Mouse (Mus musculus) erythroblast, embryonic 14.5 days (primary cell): ENCODE data around the gene Cep68. TPM values are rescaled to one million over a fixed set of nuclear protein-coding genes. Genes with fewer than 3 reads are reported as not detected.
"Not testable (repeated sequence)": the region's sequence is repeated elsewhere in the genome, so short reads cannot be mapped to it uniquely, and the experiment has no call there.

ENCODE experiments used
- H3K27me3 ChIP-seq: 2 replicates; pipeline ENCODE4 v1.6.1; 2012; ENCODE audit warnings: inconsistent platforms; ENCODE audit not compliant: control insufficient read depth
- H3K36me3 ChIP-seq: 2 replicates; pipeline ENCODE4 v1.6.1; 2012; ENCODE audit warnings: mild to moderate bottlenecking, inconsistent platforms; ENCODE audit not compliant: control insufficient read depth
- H3K4me1 ChIP-seq: 2 replicates; pipeline ENCODE4 v1.6.1; 2012; ENCODE audit warnings: inconsistent platforms; ENCODE audit not compliant: control insufficient read depth
- H3K4me3 ChIP-seq: replicated peaks from 2 replicates; pipeline ENCODE3; 2012; ENCODE audit warnings: moderate library complexity, mild to moderate bottlenecking, inconsistent platforms
- H3K9me3 ChIP-seq: 2 replicates; pipeline ENCODE4 v1.6.1; 2012; ENCODE audit warnings: low read length, inconsistent platforms, mixed read lengths; ENCODE audit not compliant: control insufficient read depth
- GATA1 ChIP-seq: IDR thresholded peaks from 2 replicates; pipeline ENCODE4 v1.6.1; 2012; ENCODE audit warnings: low read length, inconsistent platforms, mixed read lengths
- TAL1 ChIP-seq: IDR thresholded peaks from 3 replicates; pipeline ENCODE4 v1.6.1; 2012; ENCODE audit warnings: low read length, inconsistent platforms, mixed read lengths
- polyA plus RNA-seq: library from polyadenylated mRNA; stranded (reverse); fragments of >175 nt; gene quantifications from 2 replicates; pipeline ENCODE4 v1.2.3, GENCODE M21; 2012

Cep68 gene
- polyA plus RNA-seq, 1 experiment = 0.19 TPM

DNA sequence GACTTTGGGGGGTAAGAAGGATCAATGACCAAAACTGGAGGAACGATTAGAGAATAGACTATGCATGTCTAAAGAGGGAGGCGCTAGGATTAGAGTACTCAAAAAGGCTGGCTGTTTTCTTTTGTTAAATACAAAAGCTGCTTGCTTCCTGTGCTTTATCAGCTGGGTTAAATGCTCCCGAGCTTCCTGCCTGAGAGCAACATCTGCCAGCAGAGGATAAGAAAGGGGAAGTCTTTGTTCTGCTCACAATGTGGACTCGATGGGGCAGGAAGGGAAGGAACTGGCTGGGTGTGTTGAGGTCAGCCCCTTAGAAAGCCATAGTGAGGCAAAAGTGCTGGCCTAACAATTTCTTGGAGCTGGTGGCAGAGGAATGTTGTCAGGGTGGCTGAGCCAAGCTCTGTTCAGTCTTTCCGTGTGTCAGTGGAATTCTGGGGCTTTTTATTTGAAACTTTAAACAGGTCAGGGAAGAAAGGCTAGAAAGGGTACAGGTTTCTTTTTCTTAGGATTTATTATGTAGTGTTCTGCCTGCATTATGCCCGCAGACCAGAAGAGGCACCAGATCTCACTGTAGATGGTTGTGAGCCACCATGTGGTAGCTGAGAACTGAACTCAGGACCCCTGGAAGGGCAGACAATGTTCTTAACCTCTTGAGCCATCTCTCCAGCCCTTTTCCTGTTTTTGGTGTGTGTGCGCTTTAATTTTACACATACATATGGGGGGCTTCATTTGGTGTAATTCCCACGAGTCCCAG lies 17.9 kb downstream of the Cep68 start:
- Histone ChIP-seq H3K27me3 (no peaks in the 10 kb centered on the region), H3K36me3 (peaks cover 94% of the 10 kb centered on the region), H3K9me3 (no peaks in the 10 kb centered on the region), H3K4me3 (no peak overlapping the region), H3K4me1 (peaks cover 16% of the 10 kb centered on the region)
- TF ChIP-seq GATA1 = no peak
- TF ChIP-seq TAL1 = no peak

DNA sequence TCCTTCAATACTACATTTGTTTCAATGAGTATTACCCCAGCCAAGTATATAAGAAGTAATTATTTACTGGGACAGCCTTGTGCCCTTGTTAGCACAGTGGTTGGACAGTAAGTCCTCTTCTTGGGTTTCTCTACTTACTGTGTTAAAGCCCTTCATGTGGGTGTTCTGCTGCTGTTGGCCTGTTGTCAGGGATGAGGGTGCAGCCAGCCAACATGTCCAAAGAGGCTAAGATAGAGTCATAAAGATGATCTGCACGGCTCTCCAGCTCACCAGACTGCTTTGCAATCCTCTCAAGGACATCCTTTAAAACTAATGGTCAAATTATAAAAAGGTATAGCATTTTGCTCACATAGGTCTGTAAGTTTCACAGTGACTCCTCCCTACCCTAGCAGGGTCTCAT lies 18.9 kb downstream of the Cep68 start:
- TF ChIP-seq GATA1 (no peak), TAL1 (no peak)
- peaks cover 16% of the 10 kb centered on the region for H3K4me1 ChIP-seq
- no peaks in the 10 kb centered on the region for H3K27me3 ChIP-seq
- H3K4me3 ChIP-seq = no peak overlapping the region
- no peaks in the 10 kb centered on the region for H3K9me3 ChIP-seq
- peaks cover 94% of the 10 kb centered on the region for H3K36me3 ChIP-seq

DNA sequence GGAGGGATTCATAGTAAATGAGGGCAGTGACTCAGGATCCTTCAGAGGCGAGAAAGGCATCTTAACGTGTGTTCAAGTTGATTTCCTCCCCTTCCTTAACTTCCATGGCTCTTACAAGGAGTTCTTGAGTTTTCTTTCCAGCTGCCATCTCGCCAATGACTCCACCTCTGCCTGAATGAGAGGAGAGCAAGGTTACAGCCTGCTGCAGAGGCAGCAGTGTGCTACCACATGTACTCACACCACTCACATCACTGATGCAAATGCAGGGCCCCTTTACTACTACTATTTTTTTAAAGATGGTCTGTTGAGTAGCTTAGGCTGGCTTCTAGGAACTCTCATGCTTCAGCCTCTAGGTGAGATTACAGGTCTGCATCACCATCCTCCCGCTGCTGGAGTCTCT lies 19.9 kb downstream of the Cep68 start:
- Histone ChIP-seq H3K36me3 (peaks cover 94% of the 10 kb centered on the region), H3K9me3 (no peaks in the 10 kb centered on the region), H3K4me3 (no peak overlapping the region), H3K4me1 (peaks cover 16% of the 10 kb centered on the region), H3K27me3 (no peaks in the 10 kb centered on the region)
- no peak for TF ChIP-seq TAL1

DNA sequence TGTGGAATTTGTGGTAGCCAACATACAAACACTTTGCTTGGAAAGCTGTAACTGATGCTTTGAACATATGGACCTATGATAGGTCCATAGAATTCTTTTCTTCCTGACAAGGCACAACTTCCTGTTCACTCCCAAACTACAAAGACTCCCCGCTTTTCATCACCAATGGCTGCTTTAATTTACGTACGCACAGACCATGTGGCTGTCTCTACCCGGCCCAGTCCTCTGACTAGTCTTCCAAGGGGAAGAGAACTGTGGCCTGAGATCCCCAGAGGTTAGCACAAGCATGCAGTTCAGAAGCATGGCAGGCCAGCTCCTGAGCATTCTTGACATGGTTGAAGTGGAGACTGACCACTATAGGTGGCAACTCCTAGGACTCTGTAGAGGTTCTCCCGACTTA lies 20.6 kb downstream of the Cep68 start:
- Histone ChIP-seq H3K9me3 (no peaks in the 10 kb centered on the region), H3K4me3 (no peak overlapping the region), H3K4me1 (peaks cover 16% of the 10 kb centered on the region), H3K27me3 (no peaks in the 10 kb centered on the region), H3K36me3 (peaks cover 96% of the 10 kb centered on the region)
- no peak for TF ChIP-seq GATA1
- TF ChIP-seq TAL1 = no peak

DNA sequence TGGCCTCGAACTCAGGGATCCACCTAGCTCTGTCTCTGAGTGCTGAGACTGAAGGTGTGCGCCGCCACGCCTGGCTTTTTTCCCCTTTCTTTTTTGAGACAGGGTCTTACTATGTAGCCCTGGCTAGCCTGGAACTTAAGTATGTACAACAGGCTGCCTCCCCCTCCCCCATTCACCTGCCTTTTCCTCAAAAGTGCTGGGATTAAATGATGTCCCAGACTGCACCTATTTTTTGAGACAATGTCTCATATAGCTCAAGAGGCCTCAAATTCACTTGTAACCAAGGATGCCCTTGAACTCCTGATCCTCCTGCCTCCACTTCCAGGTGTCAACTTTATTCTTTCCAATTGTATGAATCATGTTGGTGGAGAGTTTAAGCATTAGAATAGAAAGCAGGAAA lies 23.3 kb downstream of the Cep68 start:
- H3K36me3 ChIP-seq = peaks cover 95% of the 10 kb centered on the region

DNA sequence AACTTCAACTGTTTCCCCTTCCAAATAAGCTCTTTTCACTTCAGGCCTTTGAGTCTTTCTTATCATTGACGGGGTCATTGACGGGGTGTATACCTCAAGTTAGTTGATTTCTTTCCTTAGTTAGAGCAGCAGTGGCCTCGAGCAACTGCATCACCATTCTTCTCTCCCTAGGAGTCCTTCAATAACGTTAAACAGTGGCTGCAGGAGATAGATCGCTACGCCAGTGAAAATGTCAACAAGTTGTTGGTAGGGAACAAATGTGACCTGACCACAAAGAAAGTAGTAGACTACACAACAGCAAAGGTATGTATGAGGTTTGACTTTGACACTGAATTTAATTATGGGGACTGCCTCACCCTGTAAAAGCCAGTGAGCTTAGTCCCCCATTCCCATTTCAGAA lies 25.0 kb downstream of the Cep68 start:
- Histone ChIP-seq H3K4me3 (no peak overlapping the region), H3K36me3 (peaks cover 94% of the 10 kb centered on the region), H3K4me1 (no peaks in the 10 kb centered on the region), H3K9me3 (no peaks in the 10 kb centered on the region), H3K27me3 (no peaks in the 10 kb centered on the region)
- TF ChIP-seq TAL1 = no peak
- no peak for TF ChIP-seq GATA1

More for the DNA sequence above, 23.3 kb downstream of the Cep68 start:
- H3K4me3 ChIP-seq = no peak overlapping the region
- TF ChIP-seq GATA1 = no peak
- TF ChIP-seq TAL1 = no peak
- peaks cover 11% of the 10 kb centered on the region for H3K4me1 ChIP-seq
- H3K27me3 ChIP-seq = no peaks in the 10 kb centered on the region
- no peaks in the 10 kb centered on the region for H3K9me3 ChIP-seq

DNA sequence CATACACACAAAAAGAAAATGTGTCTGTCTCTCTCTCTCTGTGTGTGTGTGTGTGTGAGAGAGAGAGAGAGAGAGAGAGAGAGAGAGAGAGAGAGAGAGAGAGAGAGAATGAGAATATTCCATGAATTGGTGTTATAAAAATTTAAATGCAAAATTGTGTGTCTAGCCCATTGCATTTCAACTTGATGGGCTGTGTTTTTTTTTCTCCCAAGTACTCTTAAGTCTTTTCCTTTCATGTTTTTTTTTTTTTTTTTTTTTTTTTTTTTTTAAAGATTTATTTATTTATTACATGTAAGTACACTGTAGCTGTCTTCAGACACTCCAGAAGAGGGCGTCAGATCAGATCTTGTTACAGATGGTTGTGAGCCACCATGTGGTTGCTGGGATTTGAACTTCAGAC lies 27.6 kb downstream of the Cep68 start:
- not testable (repeated sequence) for H3K9me3 ChIP-seq, H3K4me3 ChIP-seq, H3K27me3 ChIP-seq, H3K4me1 ChIP-seq
- peaks cover 94% of the 10 kb centered on the region for H3K36me3 ChIP-seq

DNA sequence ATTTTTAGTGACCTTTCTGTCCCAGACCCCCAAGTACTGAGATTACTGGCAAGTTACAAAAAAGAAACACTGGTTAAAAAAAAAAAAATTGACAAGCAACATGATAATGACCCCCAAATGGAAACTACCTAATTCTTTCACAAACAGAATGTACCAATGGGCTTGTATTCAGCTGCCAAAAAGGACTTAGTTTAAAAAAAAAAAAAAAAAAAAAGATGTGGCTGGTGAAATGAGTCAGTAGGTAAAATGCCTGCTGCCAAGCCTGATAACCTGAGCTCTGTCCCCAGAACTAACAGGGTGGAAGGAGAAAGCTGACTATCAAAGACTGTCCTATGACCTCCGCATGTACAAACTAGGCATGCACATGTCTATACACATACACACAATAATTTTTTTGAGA lies 32.0 kb downstream of the Cep68 start:
- TF ChIP-seq GATA1 (no peak), TAL1 (no peak)
- peaks cover 10% of the 10 kb centered on the region for H3K4me1 ChIP-seq
- no peak overlapping the region for H3K4me3 ChIP-seq
- no peaks in the 10 kb centered on the region for H3K9me3 ChIP-seq
- H3K27me3 ChIP-seq = no peaks in the 10 kb centered on the region
- peaks cover 78% of the 10 kb centered on the region for H3K36me3 ChIP-seq

DNA sequence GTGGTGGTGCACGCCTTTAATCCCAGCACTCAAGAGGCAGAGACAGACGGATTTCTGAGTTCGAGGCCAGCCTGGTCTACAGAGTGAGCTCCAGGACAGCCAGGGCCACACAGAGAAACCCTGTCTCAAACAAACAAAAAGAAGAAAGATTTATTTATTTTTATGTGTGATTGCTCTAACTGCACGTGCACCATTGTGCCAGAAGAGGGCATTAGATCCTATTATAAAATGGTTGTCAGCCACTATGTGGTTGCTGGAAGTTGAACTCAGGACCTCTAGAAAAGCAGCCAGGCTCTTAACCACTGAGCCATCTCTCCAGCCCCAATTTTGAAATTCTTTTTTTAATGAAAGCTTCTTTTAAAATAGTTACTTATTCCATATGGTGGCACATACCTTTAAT lies 32.8 kb downstream of the Cep68 start:
- no peak overlapping the region for H3K4me3 ChIP-seq
- peaks cover 73% of the 10 kb centered on the region for H3K36me3 ChIP-seq
- H3K27me3 ChIP-seq = no peaks in the 10 kb centered on the region

DNA sequence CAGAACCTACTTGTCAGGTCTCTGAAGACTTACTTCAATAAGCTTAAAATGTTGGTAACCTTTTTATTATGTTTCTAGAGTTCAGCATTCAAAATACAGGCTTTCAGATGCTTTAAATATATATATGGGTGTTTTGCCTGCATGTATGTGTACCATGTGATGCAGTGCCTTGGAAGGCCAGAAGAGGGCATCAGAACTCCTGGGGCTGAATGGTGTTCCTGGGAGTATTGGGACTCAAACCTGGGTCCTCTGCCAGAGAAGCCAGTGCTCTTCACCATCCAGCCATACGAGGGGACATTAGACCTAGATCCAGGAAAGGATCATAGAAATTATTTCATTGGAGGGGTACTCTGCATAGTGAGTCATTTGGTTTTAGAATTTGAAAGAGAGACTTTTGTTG lies 34.5 kb downstream of the Cep68 start:
- no peak for TF ChIP-seq TAL1
- TF ChIP-seq GATA1 = no peak
- H3K4me1 ChIP-seq = peaks cover 21% of the 10 kb centered on the region
- H3K9me3 ChIP-seq = no peaks in the 10 kb centered on the region
- H3K4me3 ChIP-seq = no peak overlapping the region
- no peaks in the 10 kb centered on the region for H3K27me3 ChIP-seq
- peaks cover 62% of the 10 kb centered on the region for H3K36me3 ChIP-seq

More for the DNA sequence above, 32.8 kb downstream of the Cep68 start:
- no peak for TF ChIP-seq GATA1
- TF ChIP-seq TAL1 = no peak
- Histone ChIP-seq H3K4me1 (peaks cover 10% of the 10 kb centered on the region), H3K9me3 (no peaks in the 10 kb centered on the region)
